Mouse (Mus musculus) stomach, embryonic 15.5 days (tissue): Measurements from ENCODE around the gene Cd34. TPM values are rescaled to one million over a fixed set of nuclear protein-coding genes. Genes with fewer than 3 reads are reported as not detected.

Experiments used
- ATAC-seq: fragments of 200-750 bp; cut with Nextera tagmentation; 2 replicates; pipeline ENCODE4 v1.8.0; 2017; ENCODE audit warnings: low read depth, moderate number of reproducible peaks, moderate TSS enrichment; ENCODE audit not compliant: insufficient read depth, low FRiP score
- H3K27ac ChIP-seq: fragments of 300-500 bp; sonication (generic); 2 replicates; pipeline ENCODE4 v1.5.1; 2015; ENCODE audit warnings: mild to moderate bottlenecking, inconsistent platforms
- H3K27me3 ChIP-seq: fragments of 300-500 bp; sonication (generic); replicated peaks from 2 replicates; pipeline ENCODE4 v1.6.1; 2015; ENCODE audit warnings: inconsistent platforms
- H3K36me3 ChIP-seq: fragments of 300-500 bp; sonication (generic); 2 replicates; pipeline ENCODE4 v1.6.1; 2015; ENCODE audit warnings: inconsistent platforms
- H3K4me1 ChIP-seq: fragments of 300-500 bp; sonication (generic); 2 replicates; pipeline ENCODE4 v1.6.1; 2015; ENCODE audit warnings: inconsistent platforms
- H3K4me2 ChIP-seq: fragments of 300-500 bp; sonication (generic); 2 replicates; pipeline ENCODE4 v1.6.1; 2015; ENCODE audit warnings: mild to moderate bottlenecking, inconsistent platforms
- H3K4me3 ChIP-seq: fragments of 300-500 bp; sonication (generic); replicated peaks from 2 replicates; pipeline ENCODE4 v1.5.1; 2015; ENCODE audit warnings: inconsistent platforms
- H3K9ac ChIP-seq: fragments of 300-500 bp; sonication (generic); 2 replicates; pipeline ENCODE4 v1.6.1; 2015; ENCODE audit warnings: inconsistent platforms
- H3K9me3 ChIP-seq: fragments of 300-500 bp; sonication (generic); 2 replicates; pipeline ENCODE4 v1.6.1; 2016; ENCODE audit warnings: inconsistent platforms
- WGBS: fragments of 180-500 bp; shearing (Covaris S2); methylation state at CpG from one replicate; pipeline ENCODE4 v1.1.7; 2015; 5-methylcytosine and 5-hydroxymethylcytosine counted together
- polyA plus RNA-seq: library from polyadenylated mRNA; unstranded; fragments of >200 nt; fragmentation: Nextera tagmentation; extraction: Ambion mirVana; gene quantifications from 2 replicates; pipeline ENCODE4 v1.2.1, GENCODE M21; 2015

The Cd34 gene
- polyA plus RNA-seq, 1 experiment from 2014 or later = 81.1 TPM

DNA sequence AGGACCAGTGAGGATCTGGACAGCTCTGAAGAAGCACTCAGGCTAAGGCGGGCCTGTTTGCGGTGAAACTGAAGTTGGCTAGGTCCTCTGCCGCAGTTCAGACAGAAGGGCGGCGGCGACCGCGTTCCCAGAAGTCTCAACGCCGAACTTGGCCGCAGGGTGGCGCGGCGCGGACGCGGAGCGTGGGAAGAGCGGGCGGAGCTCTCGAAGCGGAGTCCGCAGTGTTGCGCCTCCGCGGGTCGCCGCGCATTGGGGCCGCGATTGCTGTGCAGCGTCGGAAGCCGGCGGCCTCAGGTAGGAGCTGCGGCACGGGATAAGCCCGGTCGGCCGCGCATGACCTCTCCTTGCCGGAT, 37.5 kb downstream of the Cd34 start:
- Histone ChIP-seq H3K36me3 (no peaks in the 10 kb centered on the region), H3K9ac (peak overlapping the region; percentile 48), H3K4me3 (peak overlapping the region; percentile 78), H3K27me3 (no peaks in the 10 kb centered on the region), H3K4me1 (peaks cover 11% of the 10 kb centered on the region; the same call in 1 of the 2 replicates), H3K9me3 (no peaks in the 10 kb centered on the region), H3K27ac (peak overlapping the region; percentile 63), H3K4me2 (peak overlapping the region; percentile 96)
- under 1% methylated on average over 42 of the region's 42 CpGs for WGBS
- ATAC-seq = peak; percentile 92

DNA sequence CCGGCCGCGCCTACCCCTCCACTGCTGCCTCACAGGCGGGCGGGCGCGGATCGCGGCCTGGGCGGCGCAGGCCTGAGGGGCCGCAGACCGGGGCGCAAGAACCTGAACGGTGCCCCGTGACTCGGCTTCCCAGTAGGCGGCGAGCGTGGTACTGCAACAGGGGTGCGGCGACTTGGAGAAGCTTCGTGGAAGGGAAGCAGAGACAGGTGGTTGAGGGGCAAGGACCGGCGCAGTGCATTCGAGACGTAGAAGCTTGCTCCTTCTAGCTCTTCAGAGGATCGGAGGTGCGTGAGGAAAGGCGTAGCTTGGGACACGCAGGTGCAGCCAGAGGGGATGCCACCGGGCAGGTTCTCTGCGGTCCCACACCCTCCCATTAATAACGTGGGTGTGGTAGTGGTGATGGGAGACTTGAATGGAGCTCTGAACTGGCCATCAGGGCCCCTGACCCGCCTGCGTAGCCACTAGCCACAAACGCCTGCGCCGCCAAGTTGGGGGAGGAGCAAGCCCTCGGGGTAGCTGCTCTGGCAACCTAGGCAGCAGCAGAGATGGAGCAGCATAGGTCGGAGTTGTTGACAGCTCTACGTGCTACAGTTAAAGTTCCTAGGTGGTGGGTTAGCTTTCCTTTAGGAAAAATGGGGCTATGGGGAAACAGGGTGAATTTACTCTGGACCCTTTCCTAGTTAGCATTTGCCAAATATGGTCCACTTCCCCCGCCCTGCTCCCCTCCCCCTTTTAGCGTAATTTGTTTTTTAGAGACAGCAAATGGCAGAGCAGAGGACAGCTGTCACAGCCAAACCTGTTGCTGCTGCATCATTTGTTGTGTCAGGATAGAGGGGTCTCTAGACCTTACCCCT, 38.1 kb downstream of the Cd34 start:
- Histone ChIP-seq H3K4me2 (peak overlapping the region; percentile 96), H3K36me3 (no peaks in the 10 kb centered on the region), H3K4me3 (peak overlapping the region; percentile 78), H3K27me3 (no peaks in the 10 kb centered on the region), H3K9ac (peak overlapping the region; percentile 48), H3K27ac (peak overlapping the region; percentile 63), H3K9me3 (no peaks in the 10 kb centered on the region), H3K4me1 (peaks cover 11% of the 10 kb centered on the region; the same call in 1 of the 2 replicates)
- WGBS = 1% methylated on average over 44 of the region's 44 CpGs
- peak; percentile 92 for ATAC-seq

DNA sequence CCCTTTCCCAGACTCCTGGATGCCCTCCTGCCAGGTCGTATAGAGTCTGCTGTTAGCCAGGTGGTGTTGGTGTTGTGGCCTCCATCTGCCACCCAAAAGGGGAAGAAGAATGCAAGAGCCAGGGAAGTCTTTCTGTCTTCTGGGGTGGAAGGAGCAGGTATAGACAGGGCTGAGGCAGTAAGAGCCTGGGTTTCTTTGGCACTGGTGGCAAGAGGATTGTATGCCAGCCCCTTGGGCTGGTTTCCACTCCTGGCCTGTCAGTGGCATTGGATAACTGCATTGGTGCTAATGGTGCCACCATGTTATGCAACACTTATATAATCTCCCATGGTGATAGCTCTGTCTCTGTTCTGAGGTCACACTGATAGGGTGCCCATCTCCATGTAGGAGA, 38.7 kb downstream of the Cd34 start:
- H3K4me3 ChIP-seq = peak overlapping the region; percentile 78; the same call in 1 of the 2 replicates
- ATAC-seq = no peak
- 11% methylated on average over 1 of the region's 1 CpGs for WGBS

DNA sequence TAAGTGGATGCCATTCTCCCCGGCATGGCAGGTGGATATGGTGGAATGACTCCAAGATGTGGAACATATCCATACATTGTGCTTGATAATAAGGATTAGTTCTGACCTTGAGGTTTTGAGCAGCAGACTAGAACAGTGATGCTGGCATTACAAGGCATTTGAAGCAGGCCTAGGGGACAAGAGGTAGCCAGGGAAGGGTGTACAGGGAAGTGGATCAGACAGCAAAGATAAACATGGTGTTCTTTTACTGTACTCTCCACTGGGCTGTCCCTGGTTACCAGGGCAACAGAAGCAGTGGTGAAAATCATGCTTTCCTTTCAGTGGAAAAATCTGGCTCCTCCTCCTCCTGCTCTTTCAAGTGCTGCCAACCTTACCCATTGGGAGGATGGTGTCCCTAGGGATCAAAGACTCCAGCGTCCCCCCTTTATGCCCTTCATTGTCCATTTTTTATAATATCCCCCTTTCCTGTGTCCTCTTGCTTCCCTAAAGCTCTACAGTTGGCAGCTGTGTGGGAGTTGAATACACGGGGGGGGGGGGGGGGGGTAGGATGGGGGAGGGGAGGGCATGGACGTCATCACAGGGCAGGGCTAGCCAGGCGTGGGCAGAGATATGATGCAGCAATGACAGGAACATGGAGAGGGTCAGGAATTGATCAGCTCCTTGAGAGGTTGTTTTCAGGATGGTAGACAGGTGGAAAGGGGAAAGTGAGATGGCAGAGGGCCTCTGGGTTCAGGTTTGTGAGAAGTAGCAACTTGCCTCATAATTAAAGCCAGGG, 39.5 kb downstream of the Cd34 start:
- Histone ChIP-seq H3K36me3 (no peaks in the 10 kb centered on the region), H3K27me3 (no peaks in the 10 kb centered on the region), H3K4me2 (no peak overlapping the region), H3K9ac (no peak overlapping the region), H3K4me1 (peaks cover 11% of the 10 kb centered on the region; the same call in 1 of the 2 replicates), H3K4me3 (no peak overlapping the region), H3K27ac (no peak overlapping the region), H3K9me3 (no peaks in the 10 kb centered on the region)
- ATAC-seq = no peak
- 46% methylated on average over 5 of the region's 5 CpGs for WGBS

More for the DNA sequence above, 38.7 kb downstream of the Cd34 start:
- Histone ChIP-seq H3K9me3 (no peaks in the 10 kb centered on the region), H3K27ac (no peak overlapping the region), H3K4me2 (peak overlapping the region; percentile 96; the same call in 1 of the 2 replicates), H3K36me3 (no peaks in the 10 kb centered on the region), H3K9ac (no peak overlapping the region), H3K27me3 (no peaks in the 10 kb centered on the region), H3K4me1 (peaks cover 11% of the 10 kb centered on the region; the same call in 1 of the 2 replicates)

DNA sequence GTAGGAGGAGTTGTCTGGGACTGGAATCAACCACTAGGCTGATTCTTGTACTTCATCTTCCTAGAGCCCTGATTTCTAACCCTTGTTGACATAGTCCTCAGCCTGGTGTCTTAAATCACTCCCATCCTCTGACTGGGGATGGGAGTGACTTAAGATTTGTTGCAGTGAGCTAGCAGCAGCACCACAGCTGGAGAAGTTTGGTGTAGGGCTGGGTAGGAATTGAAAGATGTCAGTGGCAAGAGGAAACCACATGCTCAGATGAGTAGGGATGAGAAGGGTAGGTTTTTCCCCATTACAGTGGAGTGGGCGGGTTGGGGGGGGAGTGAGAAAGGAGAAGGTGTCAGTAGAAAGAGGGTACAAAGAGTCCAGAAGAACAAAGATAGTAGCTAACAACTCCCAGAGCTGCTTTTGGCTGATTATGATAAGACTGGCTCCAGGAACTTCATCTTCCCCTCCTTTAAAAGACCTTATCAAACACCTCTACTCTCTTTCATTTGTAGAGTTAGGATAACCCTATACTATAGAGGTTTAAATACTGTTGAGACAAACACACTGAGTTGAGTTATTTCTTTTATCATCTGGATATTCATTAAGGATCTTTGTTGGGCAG, 42.3 kb downstream of the Cd34 start:
- Histone ChIP-seq H3K27me3 (no peaks in the 10 kb centered on the region), H3K4me2 (no peak overlapping the region), H3K4me1 (peaks cover 11% of the 10 kb centered on the region; the same call in 1 of the 2 replicates), H3K36me3 (no peaks in the 10 kb centered on the region), H3K9me3 (no peaks in the 10 kb centered on the region), H3K4me3 (no peak overlapping the region), H3K9ac (no peak overlapping the region), H3K27ac (no peak overlapping the region)
- no peak for ATAC-seq
- WGBS = 53% methylated on average over 1 of the region's 1 CpGs

DNA sequence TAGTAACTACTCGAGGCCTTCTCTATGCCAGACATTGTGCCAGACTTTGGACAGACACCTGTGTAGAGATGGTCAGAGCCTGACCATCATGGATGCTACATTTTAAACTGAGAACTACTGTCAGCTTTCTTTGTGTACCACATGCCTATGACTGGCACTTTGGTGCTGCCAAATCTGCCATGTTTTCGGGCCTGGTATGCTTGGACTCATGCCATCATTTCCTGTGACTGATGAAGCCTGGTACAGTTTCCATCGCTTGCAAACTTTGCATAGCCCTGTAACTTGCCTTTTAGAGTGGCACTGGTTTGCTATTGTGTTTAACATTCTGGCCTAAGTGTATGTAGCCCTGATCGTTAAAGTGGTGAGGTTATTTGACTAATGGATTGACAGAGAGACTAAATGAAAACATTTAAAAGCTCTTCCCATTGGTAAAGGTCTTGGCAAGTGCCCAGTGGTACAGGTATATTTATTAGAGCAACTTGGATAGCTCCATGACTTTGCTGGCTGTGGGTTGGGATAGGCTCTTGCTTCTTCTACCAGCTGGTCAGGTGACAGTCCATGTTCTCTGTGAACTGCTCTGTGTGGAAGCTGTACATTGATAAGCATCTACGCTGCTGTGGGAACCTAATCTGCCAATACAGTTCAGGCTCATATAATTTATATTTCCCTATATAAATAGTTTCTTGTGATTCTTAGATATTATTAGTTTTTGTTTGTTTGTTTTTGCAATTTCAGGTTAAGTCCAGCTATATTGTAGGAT, 44.5 kb downstream of the Cd34 start:
- ATAC-seq = no peak
- Histone ChIP-seq H3K4me3 (no peak overlapping the region), H3K4me2 (no peak overlapping the region), H3K9ac (no peak overlapping the region), H3K4me1 (no peaks in the 10 kb centered on the region), H3K27me3 (no peaks in the 10 kb centered on the region), H3K36me3 (no peaks in the 10 kb centered on the region), H3K27ac (no peak overlapping the region), H3K9me3 (no peaks in the 10 kb centered on the region)
- 85% methylated on average over 5 of the region's 5 CpGs for WGBS

DNA sequence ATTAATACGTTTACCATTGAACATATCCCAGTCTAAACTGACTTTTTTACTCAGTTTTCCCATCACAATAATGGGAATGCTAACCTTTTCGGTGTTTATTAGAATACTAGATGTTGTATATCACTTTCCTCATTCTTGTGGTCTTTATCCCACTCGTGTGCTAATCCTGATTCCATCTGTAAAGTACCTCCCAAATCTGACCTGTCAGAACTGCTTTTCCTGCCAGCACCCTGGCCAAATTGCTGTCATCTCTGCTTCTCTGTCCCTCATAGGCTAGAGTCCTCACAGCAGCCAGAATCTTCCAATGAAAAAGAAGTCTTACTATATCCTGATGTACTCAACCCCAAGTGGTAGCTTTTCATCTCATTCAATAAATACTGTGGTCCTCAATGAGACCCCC, 46.3 kb downstream of the Cd34 start:
- no peak overlapping the region for H3K4me2 ChIP-seq
- WGBS = 79% methylated on average over 3 of the region's 3 CpGs
- no peaks in the 10 kb centered on the region for H3K36me3 ChIP-seq
- no peaks in the 10 kb centered on the region for H3K4me1 ChIP-seq
- no peaks in the 10 kb centered on the region for H3K27me3 ChIP-seq
- H3K9ac ChIP-seq = no peak overlapping the region
- H3K4me3 ChIP-seq = no peak overlapping the region
- ATAC-seq = no peak
- no peaks in the 10 kb centered on the region for H3K9me3 ChIP-seq
- no peak overlapping the region for H3K27ac ChIP-seq

DNA sequence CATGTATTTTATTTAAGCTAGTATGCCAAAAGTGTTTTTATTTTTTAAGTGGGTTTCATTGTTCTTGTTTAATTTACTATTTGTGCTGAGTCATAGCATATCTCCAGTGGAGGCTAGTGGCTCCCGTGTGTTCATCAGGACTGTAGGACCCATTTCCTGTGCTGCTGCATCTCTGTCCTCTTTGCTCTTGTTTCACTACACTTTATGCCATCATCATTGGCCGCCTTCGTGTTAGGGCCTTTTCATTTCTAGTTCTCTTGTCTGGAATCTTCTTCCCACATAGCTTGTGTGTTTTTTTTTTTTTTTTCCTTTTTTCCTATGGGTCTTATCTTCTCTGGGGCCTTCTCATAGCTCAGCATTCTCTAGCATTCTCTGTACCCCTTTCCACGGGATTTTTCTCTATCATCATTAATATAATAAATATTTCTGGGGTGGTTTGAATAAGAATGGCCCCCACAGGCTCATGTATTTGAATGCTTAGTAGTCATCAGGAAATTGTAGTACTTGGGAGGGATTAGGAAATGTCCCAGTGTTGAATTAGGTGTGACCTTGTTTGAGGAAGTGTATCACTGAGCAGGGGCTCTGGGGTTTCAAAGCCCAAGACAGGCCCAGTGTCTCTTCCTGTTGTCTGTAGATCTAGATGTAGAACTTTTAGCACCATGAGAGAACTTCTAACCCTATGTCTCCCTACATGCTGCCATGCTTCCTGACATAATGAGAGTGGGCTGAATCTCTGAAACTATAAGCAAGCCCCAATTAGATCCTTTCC, 47.0 kb downstream of the Cd34 start:
- H3K4me1 ChIP-seq = no peaks in the 10 kb centered on the region
- 71% methylated on average over 4 of the region's 4 CpGs for WGBS
- H3K9ac ChIP-seq = no peak overlapping the region
- no peak overlapping the region for H3K4me2 ChIP-seq
- H3K27me3 ChIP-seq = no peaks in the 10 kb centered on the region
- no peaks in the 10 kb centered on the region for H3K9me3 ChIP-seq
- no peaks in the 10 kb centered on the region for H3K36me3 ChIP-seq
- ATAC-seq = no peak
- no peak overlapping the region for H3K4me3 ChIP-seq
- H3K27ac ChIP-seq = no peak overlapping the region

DNA sequence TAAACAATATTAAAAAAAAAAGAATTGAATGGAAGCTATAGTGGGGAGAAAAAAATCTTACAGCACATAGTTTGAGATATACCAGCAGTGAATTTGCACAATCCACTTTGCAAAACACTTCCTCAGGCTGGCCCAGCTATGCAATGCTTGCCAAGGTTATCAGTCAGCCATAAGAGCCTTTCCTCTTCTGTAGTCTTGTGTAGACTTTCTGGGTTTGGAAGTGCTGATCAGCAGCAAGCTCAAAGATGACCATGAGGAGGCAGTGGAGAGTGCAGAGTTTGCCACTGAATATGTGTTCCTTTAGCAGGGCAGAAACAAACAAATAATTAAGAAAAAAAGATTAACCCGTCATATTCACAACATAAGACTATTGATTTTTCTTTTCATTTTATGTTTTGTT, 50.4 kb downstream of the Cd34 start:
- WGBS = 85% methylated on average over 1 of the region's 1 CpGs
- no peak overlapping the region for H3K9ac ChIP-seq
- H3K36me3 ChIP-seq = no peaks in the 10 kb centered on the region
- ATAC-seq = no peak
- no peak overlapping the region for H3K27ac ChIP-seq
- no peaks in the 10 kb centered on the region for H3K27me3 ChIP-seq
- no peak overlapping the region for H3K4me2 ChIP-seq
- no peaks in the 10 kb centered on the region for H3K4me1 ChIP-seq
- no peaks in the 10 kb centered on the region for H3K9me3 ChIP-seq
- H3K4me3 ChIP-seq = no peak overlapping the region

DNA sequence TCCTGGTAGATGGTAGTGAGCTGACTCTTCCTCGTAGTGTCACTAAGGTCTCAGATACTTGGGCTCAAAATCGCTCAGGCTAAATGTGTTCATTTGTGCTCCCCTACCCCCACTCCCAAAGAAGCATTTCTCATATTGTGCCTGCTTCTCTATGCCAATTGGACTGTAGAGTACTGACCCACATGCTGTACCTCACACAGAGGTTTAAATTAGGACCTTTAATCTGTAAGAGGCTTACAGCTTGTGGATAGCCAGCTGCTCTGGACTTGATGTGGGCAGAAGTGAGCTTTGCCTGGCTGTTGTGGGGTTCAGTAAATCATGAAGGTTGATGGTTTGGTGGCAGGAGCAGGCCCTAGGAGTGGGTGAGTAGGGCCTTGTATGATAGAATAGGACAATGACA, 52.4 kb downstream of the Cd34 start:
- Histone ChIP-seq H3K36me3 (no peaks in the 10 kb centered on the region), H3K4me1 (no peaks in the 10 kb centered on the region), H3K27ac (no peak overlapping the region), H3K4me2 (no peak overlapping the region), H3K27me3 (no peaks in the 10 kb centered on the region), H3K4me3 (no peak overlapping the region), H3K9me3 (no peaks in the 10 kb centered on the region), H3K9ac (no peak overlapping the region)
- WGBS = 90% methylated on average over 2 of the region's 2 CpGs
- no peak for ATAC-seq

DNA sequence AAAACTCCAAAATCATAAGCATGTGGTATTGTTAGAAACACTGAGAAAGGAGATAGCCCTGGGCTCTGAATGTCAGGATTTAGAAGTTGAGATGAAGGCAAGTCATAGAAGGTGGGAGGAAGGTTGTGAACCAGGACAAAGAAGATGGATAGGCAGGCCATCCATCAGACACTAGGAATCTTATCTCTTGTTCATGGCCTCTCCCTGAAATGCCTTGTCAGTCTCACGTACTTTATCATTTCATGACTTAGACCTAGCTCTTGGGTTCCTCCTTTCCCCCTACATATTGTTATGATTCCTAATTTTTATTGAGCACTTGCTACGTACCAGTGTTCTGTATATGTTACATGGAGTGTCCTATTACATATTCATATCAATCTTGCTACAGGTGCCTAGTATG, 53.0 kb downstream of the Cd34 start:
- H3K27me3 ChIP-seq = no peaks in the 10 kb centered on the region
- H3K27ac ChIP-seq = no peak overlapping the region
- no peak overlapping the region for H3K4me2 ChIP-seq
- 72% methylated on average over 2 of the region's 2 CpGs for WGBS
- no peak overlapping the region for H3K4me3 ChIP-seq
- H3K9ac ChIP-seq = no peak overlapping the region
- H3K36me3 ChIP-seq = no peaks in the 10 kb centered on the region
- ATAC-seq = no peak
- H3K4me1 ChIP-seq = no peaks in the 10 kb centered on the region
- no peaks in the 10 kb centered on the region for H3K9me3 ChIP-seq
